Mouse (Mus musculus): Measurements from ENCODE around the gene Mdfic.

DNA sequence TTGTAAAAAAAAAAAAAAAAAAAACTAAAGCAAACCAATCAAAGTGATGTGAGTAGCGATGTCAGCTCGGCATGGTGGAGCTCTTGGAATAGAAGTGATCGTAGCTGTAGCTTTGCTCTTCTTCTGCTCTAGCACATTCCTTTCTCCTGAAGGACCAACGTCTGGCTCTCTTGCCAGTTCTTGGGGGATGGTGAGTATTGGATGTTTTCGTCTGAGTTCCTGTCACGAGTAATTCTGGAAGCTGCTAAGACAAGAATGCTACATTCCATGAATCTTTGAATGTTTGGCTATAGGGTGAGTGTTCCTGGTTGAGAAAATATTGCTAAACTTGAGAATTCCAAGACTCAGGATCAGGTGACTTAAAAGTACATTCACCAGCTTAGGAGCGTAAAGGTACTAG lies 11.0 kb downstream of the Mdfic start:
- TF ChIP-seq CTCF (IDR thresholded peaks at IDR 0.05; ENCODE audit: insufficient read depth, low read length): no peak
- no peak for TF ChIP-seq POLR2A (IDR thresholded peaks at IDR 0.05; ENCODE audit: borderline replicate concordance, extremely low read depth, low read depth, low read length)

All from lung, adult 2 months (tissue).